Mouse (Mus musculus) megakaryocyte, embryonic 14.5 days (primary cell): ENCODE data around the gene Ddc.

Experiments used
- FLI1 ChIP-seq: IDR thresholded peaks from 2 replicates; pipeline ENCODE4 v1.6.1; 2012; ENCODE audit warnings: low read length, inconsistent platforms, mixed read lengths
- GATA1 ChIP-seq: IDR thresholded peaks from 3 replicates; pipeline ENCODE4 v1.6.1; 2012; ENCODE audit warnings: mixed read lengths, low read length, inconsistent platforms, borderline replicate concordance

- TF ChIP-seq GATA1: no peak
- no peak for TF ChIP-seq FLI1
Observed at GRCm38 (mm10) chr11:11895479-11895878, 2.5 kb downstream of the Ddc start.
